Mouse (Mus musculus) ES-Bruce4 (cell line): ENCODE data around the gene Ldb1.

Experiments used
- EP300 ChIP-seq: IDR thresholded peaks from 2 replicates; pipeline ENCODE4 v1.6.1; 2011; ENCODE audit warnings: low read depth, low read length; ENCODE audit not compliant: insufficient read depth
- POLR2A ChIP-seq: IDR thresholded peaks from one replicate; pipeline ENCODE4 v1.8.1; 2011; ENCODE audit warnings: low read length; ENCODE audit not compliant: insufficient read depth

DNA sequence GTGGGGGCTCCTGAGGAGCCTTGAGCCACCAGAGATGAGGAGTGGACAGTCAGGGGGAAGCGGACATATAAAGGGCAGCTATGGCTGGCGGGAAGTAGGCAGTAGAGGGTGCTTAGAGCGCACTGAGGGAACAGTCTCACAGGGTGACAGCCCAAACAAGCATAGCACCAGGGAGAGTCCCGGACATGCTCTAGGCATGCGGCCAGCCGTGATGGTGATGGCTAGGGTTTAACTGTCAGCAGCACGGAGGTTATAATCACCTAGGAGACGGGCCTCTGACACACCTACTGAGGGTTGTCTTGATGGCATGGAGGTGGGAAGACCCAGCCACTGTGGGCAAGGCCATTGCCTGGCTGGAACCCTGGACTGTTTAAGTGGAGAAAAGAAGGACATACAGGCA, 18.4 kb downstream of the Ldb1 start:
- TF ChIP-seq POLR2A (no peak), EP300 (no peak)
